Mouse (Mus musculus) megakaryocyte, embryonic 14.5 days (primary cell): ENCODE data around the gene Csf2. TPM values are rescaled to one million over a fixed set of nuclear protein-coding genes. Genes with fewer than 3 reads are reported as not detected.

Source experiments
- H3K27me3 ChIP-seq: replicated peaks from 2 replicates; pipeline ENCODE3; 2012; ENCODE audit warnings: inconsistent platforms
- H3K36me3 ChIP-seq: replicated peaks from 2 replicates; pipeline ENCODE3; 2012; ENCODE audit warnings: low read length, inconsistent platforms, mixed read lengths
- H3K4me1 ChIP-seq: 2 replicates; pipeline ENCODE4 v1.6.1; 2012; ENCODE audit warnings: inconsistent platforms
- H3K4me3 ChIP-seq: replicated peaks from 2 replicates; pipeline ENCODE3; 2012; ENCODE audit warnings: moderate library complexity, mild to moderate bottlenecking, inconsistent platforms
- H3K9me3 ChIP-seq: 2 replicates; pipeline ENCODE4 v1.6.1; 2012; ENCODE audit warnings: inconsistent platforms
- FLI1 ChIP-seq: IDR thresholded peaks from 2 replicates; pipeline ENCODE4 v1.6.1; 2012; ENCODE audit warnings: low read length, inconsistent platforms, mixed read lengths
- GATA1 ChIP-seq: IDR thresholded peaks from 3 replicates; pipeline ENCODE4 v1.6.1; 2012; ENCODE audit warnings: mixed read lengths, low read length, inconsistent platforms, borderline replicate concordance
- polyA plus RNA-seq: library from polyadenylated mRNA; stranded (reverse); fragments of >175 nt; gene quantifications from 2 replicates; pipeline ENCODE4 v1.2.3, GENCODE M21; 2012; ENCODE audit warnings: low replicate concordance; ENCODE audit not compliant: insufficient read depth

The Csf2 gene
- polyA plus RNA-seq, 1 experiment = not detected

DNA sequence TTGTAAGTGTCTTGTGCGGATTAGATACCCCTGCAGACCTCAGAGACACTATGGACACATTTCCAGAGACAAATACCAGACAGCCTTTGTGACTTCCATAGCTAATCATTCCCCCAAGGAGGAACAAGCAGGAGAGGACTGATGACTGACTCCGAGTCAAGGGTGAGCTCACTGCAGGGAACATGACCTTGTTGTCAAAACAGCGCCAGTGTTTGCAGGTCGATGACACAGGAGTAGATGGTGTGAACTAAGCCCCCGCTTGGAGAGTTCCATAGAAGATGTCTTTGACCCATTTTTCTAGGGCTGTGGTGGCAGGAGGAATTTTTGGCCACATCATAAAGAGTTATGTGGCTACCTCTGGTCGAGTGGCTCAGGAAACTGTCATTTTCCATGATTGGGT is 33.4 kb downstream of the Csf2 start:
- Histone ChIP-seq H3K9me3 (no peaks in the 10 kb centered on the region), H3K4me3 (no peak overlapping the region), H3K36me3 (no peaks in the 10 kb centered on the region), H3K27me3 (peaks cover 62% of the 10 kb centered on the region), H3K4me1 (peaks cover 52% of the 10 kb centered on the region)
- TF ChIP-seq FLI1 = no peak

DNA sequence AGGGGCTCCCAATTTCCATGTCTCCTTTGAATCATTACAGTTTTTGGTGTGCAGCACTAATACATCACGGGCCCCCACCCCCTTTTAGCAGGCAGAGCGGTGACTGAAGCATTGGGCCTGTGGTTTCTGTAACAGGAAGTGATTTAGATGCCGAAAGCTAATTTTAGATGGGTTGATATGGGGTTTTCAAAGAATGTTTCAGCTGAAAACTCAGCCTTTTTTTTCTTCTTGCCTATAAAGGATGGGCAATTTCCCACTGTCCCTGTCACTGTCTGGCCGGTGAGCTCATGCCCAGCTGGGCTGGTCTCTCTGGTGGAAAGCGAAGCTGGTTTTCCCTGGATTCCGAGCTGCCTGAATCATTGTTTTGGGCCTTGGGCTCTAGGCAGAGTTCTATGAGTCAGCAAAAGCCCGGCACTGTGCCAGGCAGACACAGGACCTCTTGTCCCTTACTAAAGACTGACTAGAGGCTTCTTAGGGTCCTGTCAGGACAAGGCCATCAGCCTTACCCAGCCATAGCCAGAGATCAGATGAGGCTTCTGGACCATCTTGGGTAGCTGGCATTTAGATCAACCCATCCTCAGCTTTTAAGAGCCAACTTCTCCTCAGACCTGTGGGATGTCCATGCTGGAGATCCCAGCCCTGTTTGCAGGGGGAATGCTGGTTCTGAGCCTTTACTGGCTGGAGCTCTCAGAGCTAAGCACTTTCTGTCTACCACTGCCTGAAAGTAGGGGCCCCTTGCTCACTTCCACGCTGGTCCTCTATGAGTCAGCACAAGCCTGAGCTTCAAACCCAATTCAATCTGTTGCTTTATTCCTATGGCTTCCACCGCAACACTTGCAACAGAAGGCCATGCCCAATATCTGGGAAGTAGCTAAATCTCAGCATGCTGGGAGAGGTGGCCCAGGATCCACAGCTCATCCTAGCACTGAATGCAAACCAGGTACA is 34.7 kb downstream of the Csf2 start:
- Histone ChIP-seq H3K27me3 (peaks cover 58% of the 10 kb centered on the region), H3K9me3 (no peaks in the 10 kb centered on the region), H3K4me3 (peak overlapping the region; percentile 83), H3K4me1 (peaks cover 46% of the 10 kb centered on the region), H3K36me3 (no peaks in the 10 kb centered on the region)
- no peak for TF ChIP-seq FLI1
- TF ChIP-seq GATA1 = no peak

DNA sequence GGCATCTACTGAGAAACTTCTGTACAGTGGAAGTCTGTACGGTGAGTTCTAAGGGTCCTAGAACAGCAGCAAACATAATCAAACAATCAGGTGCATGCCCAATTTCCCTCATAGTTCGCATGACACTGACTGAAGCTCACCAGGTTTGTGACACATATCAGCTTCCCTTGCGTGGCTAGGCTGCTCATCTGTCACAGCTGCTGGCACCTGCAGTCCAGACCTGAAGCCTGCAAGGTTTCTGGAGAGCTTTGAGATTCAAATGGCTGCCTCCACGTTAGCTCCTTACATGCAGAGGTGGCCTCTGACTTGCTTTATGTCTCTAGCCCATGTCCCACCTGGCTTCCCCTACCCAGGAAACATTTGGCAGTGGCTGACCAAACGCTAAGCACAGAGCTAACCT is 35.8 kb downstream of the Csf2 start:
- Histone ChIP-seq H3K36me3 (no peaks in the 10 kb centered on the region), H3K4me3 (no peak overlapping the region), H3K27me3 (peaks cover 56% of the 10 kb centered on the region), H3K4me1 (peaks cover 34% of the 10 kb centered on the region), H3K9me3 (no peaks in the 10 kb centered on the region)
- TF ChIP-seq GATA1 = no peak
- no peak for TF ChIP-seq FLI1

DNA sequence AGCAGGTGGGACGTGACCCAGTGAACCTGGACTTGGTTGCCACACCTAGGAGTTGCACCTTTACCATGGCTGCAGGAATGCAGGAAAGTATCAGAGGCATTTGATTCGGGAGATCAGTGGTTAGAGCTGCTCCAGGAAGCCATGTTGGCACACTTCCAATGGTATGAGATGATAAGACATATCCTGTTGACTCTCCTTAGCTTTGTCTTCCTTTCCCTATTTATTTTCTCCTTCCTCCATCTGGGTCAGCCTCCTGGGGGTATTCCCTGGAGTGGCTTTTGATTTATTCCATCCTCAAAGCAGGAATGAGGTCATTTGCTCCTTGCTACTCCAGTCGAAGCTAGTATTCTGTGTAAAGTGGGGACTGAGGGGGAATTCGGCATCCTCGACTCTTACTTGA is 42.5 kb downstream of the Csf2 start:
- no peak for TF ChIP-seq GATA1
- H3K4me3 ChIP-seq = no peak overlapping the region
- H3K27me3 ChIP-seq = peaks cover 51% of the 10 kb centered on the region
- H3K4me1 ChIP-seq = peaks cover 29% of the 10 kb centered on the region
- peaks cover 6% of the 10 kb centered on the region for H3K9me3 ChIP-seq
- H3K36me3 ChIP-seq = no peaks in the 10 kb centered on the region

DNA sequence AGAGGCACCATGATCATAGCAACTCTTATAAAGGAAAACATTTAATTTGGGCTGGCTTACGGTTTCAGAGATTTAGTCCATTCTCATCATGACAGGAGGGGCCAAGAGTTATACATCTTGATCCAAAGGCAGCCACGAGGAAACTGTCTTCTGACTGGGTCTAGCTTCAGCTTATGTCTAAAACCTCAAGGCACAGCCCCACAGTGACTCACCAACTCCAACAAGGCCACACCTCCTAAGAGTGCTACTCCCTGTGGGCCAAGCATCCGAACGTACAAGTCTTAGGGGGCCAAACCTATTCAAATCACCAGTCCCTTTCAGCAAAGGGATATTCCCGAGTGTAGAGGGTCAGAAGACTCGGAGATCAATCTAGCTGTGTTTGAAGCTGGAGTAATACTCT is 44.1 kb downstream of the Csf2 start:
- TF ChIP-seq FLI1 (no peak), GATA1 (no peak)
- H3K4me3 ChIP-seq = no peak overlapping the region
- peaks cover 46% of the 10 kb centered on the region for H3K4me1 ChIP-seq
- no peaks in the 10 kb centered on the region for H3K36me3 ChIP-seq
- peaks cover 6% of the 10 kb centered on the region for H3K9me3 ChIP-seq
- peaks cover 47% of the 10 kb centered on the region for H3K27me3 ChIP-seq

DNA sequence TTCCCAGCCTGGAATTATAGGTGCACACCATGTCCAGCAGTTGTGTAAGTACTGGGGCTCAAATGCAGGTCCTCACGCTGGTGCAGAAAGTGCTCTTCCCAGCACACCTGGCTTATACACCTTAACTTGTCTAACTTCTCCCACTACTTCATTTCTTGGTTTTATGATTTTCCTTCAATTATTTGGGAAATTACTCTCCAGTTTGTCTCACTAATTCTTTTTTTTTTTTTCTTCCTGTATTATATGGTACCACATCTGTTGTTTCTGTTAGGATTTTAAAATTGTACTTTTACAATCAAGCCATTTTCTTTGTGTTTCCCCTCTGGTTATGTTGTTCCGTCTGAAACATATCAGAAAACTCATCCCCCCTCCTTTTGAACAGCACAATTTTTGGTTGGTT is 44.7 kb downstream of the Csf2 start:
- Histone ChIP-seq H3K4me3 (no peak overlapping the region), H3K27me3 (peaks cover 43% of the 10 kb centered on the region), H3K9me3 (peaks cover 6% of the 10 kb centered on the region), H3K4me1 (peaks cover 47% of the 10 kb centered on the region), H3K36me3 (no peaks in the 10 kb centered on the region)
- no peak for TF ChIP-seq FLI1
- TF ChIP-seq GATA1 = no peak

DNA sequence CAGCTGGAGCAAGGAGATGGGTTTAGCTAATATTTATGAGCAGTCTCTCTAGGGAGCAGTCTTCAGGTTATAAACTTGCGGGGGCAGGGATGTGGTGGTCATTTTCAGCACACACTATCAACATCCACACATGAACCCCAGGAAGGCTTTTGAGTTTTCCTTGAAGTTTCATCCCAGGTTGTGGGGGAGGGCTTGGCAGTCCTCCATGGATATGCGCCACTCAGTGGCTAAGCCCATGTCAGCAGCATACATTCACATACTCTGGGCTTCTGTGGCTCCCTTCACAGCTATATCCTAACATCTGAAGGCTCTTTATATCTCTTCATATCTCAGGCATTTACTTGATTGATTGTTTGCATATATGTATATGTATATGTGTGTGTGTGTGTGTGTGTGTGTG is 46.3 kb downstream of the Csf2 start:
- peaks cover 43% of the 10 kb centered on the region for H3K27me3 ChIP-seq
- no peak overlapping the region for H3K4me3 ChIP-seq
- peaks cover 47% of the 10 kb centered on the region for H3K4me1 ChIP-seq
- no peaks in the 10 kb centered on the region for H3K36me3 ChIP-seq
- TF ChIP-seq GATA1 = no peak
- no peak for TF ChIP-seq FLI1
- peaks cover 6% of the 10 kb centered on the region for H3K9me3 ChIP-seq

DNA sequence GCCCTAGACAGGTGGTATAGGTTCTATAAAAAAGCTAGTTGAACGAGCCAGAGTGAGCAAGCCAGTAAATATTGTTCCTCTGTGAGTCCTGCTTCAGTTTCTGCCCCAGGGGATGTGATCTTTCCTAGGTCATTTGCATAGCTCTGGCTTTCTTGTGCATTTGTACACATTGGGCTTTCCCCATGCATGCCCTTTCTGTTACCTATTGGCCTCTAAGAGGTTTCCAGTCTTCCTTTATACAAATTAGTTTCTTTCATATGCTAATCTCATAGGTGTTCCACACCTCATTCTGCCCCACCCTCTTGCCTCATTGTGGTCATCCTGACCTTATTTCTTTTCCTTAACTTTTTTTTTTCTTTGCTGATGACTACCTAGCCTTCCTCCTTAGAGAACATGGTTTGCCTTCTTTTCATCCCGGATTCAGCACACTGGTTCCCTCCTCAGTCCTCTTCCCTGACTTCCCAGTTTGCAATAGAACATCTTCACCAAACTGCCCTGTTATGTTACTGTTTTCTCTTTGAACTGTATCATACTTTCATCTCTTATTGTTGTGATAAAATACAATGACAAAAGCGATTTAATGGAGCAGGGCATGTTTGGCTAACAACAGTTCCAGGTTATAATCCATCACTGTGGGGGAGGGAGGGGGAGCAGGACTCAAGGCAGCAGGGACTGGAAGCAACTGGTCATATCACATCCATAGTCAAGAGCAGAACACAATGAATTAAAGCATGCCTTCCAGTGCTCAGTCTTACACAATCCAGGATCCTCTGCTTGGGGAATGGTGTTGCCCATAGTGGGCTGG is 47.4 kb downstream of the Csf2 start:
- no peak for TF ChIP-seq GATA1
- no peak for TF ChIP-seq FLI1
- peaks cover 46% of the 10 kb centered on the region for H3K4me1 ChIP-seq
- peaks cover 40% of the 10 kb centered on the region for H3K27me3 ChIP-seq
- no peaks in the 10 kb centered on the region for H3K36me3 ChIP-seq
- H3K9me3 ChIP-seq = peaks cover 6% of the 10 kb centered on the region
- H3K4me3 ChIP-seq = no peak overlapping the region

DNA sequence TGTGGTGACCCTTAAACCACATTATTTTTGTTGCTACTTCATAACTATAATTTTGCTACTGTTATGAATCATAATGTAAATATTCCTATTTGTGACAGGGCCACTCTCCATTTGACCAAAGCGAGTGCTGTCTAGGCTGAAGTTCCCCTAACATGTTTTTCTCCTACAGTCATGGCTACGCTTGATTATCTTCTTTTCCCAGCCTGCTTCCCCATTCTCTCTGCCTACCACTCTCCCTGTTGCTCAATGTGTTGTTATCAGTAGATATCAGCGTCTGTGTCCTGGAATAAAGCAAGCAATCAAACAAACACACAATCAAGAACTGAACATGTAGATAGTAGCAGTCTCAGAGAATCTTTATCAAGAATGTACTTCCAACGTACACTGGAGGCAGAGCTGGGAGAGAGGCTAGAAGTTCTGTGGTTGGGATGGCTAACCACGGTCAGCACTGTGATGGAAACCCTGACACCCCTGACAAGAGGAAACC is 48.1 kb downstream of the Csf2 start:
- peaks cover 40% of the 10 kb centered on the region for H3K4me1 ChIP-seq

More for the DNA sequence above, 48.1 kb downstream of the Csf2 start:
- TF ChIP-seq GATA1 = no peak
- no peak for TF ChIP-seq FLI1
- peak overlapping the region; percentile 42 for H3K4me3 ChIP-seq
- H3K27me3 ChIP-seq = peaks cover 36% of the 10 kb centered on the region
- H3K9me3 ChIP-seq = peaks cover 6% of the 10 kb centered on the region
- H3K36me3 ChIP-seq = no peaks in the 10 kb centered on the region

Other genes starting within 250 kb of the Csf2 start
- gene Slc22a4, start 221.6 kb downstream of the Csf2 start, polyA plus RNA-seq = 0.04 and 5.0 TPM in 2 replicates
- 14.3 TPM in 1 of 2 replicates, not detected in the other for gene Pdlim4, start 180.7 kb downstream of the Csf2 start, polyA plus RNA-seq
- 0.29 TPM in 1 of 2 replicates, not detected in the other for gene P4ha2, start 149.6 kb downstream of the Csf2 start, polyA plus RNA-seq
- not detected in 2 replicates for gene Il3, start 17.6 kb upstream of the Csf2 start, polyA plus RNA-seq
- not detected in 2 replicates for gene Acsl6, start 54.1 kb upstream of the Csf2 start, polyA plus RNA-seq
- gene Meikin, start 121.0 kb upstream of the Csf2 start, polyA plus RNA-seq = not detected in 2 replicates
- 0.35 TPM in 1 of 2 replicates, not detected in the other for gene Fnip1, start 188.5 kb upstream of the Csf2 start, polyA plus RNA-seq